Mouse (Mus musculus): Measurements from ENCODE around the gene Fap.

Fap gene

DNA sequence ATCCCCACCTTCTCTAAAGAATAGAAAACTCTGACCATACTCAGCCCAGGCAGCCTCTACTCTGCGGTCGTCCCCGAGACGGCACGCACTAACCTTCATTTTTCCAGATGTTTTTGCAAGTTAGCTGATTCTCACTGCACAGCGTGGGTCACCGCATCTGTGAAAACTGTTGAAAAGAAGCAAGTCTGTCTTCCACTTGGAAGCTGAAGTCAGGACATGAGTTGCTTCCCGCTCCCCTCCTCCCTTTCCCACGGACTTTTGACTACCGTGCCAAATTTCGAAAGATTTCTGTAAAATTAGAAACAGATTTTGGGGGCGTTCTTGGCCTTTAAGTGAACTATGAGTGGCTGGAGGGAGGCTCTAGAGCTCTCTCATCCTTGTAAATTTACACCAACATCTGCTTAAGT lies at the start of gene Fap:
Fap (minus strand) TSS at position 323 of the 407 bp plus-strand sequence.
- no peak for DNase-seq (ENCODE audit: low spot score in 2 of 2)

GRCm38 (mm10) chr2:62623024-62623441 lies 49.2 kb upstream of the Fap start:
- DNase-seq (ENCODE audit: low spot score in 2 of 2) = no peak

DNA sequence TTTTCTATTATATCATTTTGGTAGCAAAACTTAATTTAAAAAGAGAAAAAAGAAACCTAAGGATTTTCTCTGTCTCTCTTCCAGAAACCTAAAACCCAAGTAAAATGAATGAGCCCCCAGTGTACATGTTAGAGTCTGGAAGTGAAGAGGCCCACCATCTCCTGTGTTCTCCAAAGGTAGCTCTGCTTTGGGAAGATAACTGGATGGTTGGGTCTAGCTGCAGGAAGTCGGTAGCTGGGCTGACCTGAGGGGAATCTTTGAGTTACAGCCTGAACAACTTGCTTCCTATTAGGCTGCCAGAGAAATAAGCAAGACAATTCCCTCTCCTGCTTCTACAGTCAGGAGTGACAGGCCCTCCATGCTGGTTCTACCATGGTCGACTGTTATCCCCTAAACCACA lies 45.8 kb upstream of the Fap start:
- no peak for DNase-seq (ENCODE audit: low spot score in 2 of 2)

DNA sequence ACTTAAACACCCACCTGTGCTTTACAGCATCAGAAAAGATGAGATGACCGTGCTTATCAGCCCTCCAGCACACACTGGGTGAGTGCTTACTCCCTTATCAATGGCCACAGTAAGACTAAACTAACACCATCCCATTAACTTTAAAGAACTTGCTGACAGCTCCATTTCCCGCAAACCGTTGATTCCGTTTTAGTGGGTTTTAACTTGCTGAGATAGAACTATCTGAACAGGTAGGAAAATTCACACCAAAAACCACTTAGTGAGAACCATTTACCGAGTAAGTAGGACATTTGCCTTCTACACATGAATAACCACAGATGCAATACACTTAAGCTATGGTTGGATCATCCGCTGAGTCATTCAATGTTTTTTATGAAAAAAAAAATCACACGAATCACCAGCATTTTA lies 45.1 kb upstream of the Fap start:
- no peak for DNase-seq (ENCODE audit: low spot score in 2 of 2)

DNA sequence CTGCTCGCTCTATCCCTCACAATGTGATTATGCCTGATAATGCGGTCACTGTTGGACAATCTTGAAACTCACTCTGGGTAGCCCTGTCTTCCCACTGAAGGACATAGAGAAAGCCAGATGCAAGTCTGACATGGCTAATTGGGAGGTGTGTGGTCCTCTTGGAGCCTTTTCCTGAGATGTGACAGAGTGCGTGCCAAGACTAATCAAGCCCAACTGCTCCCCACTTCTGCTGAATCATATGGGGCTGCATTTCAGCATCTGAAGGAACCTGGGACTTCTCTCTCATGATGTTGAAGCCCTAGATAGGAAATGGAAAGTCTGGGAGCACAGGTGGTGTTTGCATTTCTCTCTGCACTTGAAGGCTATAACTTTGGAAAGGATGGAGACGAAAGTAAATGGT lies 39.3 kb upstream of the Fap start:
- no peak for DNase-seq (ENCODE audit: low spot score in 2 of 2)

GRCm38 (mm10) chr2:62606205-62606604 lies 32.3 kb upstream of the Fap start:
- DNase-seq (ENCODE audit: low spot score in 2 of 2) = no peak

- DNase-seq (ENCODE audit: low spot score in 2 of 2) = no peak
Measured at GRCm38 (mm10) chr2:62603530-62603929, 29.7 kb upstream of the Fap start.

DNA sequence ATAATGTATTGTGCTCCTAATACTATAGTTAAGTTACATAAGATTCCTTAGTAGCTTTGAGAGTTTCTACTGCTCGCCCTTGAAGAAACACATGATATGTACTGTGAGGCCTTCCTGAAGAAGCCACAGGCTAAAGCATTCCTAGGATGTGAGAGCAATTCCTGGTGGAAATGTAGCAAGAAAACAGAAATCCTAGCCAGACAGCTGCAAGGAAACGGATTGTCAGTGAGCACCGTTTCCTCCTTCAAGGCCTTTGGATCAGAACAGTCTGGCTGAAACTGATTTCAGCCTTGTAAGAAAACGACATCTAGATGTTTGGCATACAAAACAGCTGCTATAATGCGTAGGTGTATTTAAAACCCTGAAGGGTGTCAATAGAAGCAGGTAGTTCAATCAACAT lies 22.7 kb upstream of the Fap start:
- DNase-seq (ENCODE audit: low spot score in 2 of 2) = no peak

DNA sequence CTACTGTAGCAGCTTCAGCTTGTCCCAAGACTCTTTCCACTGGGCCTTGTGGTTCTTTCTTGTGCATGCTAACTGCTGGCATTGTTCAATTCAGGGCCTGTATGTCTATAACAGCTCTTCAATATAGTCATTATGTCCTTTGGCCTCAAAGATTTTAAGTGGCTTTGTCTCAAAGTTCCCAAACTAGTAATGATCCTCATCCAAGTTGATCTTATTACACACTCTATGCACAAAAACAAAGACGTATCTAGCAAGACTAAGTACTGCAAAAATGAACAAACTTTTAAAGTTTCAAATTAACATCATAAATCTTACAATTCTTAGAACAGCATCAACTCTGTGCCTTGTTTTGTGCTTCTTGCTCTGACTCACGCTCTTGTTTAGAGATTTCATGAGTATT lies 20.6 kb upstream of the Fap start:
- no peak for DNase-seq (ENCODE audit: low spot score in 2 of 2)

- DNase-seq (ENCODE audit: low spot score in 2 of 2) = no peak
Measured at GRCm38 (mm10) chr2:62591555-62591954, 17.7 kb upstream of the Fap start.

DNA sequence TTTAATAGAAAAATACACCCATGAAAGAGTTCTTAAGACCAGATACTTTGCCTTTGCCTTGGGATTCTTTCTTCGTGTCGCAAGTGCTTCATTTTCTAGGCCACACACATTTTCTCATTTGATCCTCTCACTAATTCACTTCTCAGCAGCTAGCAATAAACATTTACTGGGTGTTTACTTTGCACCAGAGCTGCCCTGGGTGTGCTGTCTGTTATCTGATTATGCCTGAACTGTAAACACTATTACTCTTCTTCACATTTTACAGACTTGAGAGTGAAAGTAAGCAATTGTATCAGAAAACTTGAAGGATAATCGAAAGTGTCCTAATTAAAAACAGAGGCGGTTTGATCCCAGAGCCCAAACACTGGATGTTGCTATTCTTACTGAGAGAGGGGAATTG lies 15.5 kb upstream of the Fap start:
- DNase-seq (ENCODE audit: low spot score in 2 of 2) = no peak

GRCm38 (mm10) chr2:62585769-62586168 lies 11.9 kb upstream of the Fap start:
- DNase-seq (ENCODE audit: low spot score in 2 of 2) = no peak

- DNase-seq (ENCODE audit: low spot score in 2 of 2) = no peak
Measured at GRCm38 (mm10) chr2:62574962-62575361, 1.1 kb upstream of the Fap start.

DNA sequence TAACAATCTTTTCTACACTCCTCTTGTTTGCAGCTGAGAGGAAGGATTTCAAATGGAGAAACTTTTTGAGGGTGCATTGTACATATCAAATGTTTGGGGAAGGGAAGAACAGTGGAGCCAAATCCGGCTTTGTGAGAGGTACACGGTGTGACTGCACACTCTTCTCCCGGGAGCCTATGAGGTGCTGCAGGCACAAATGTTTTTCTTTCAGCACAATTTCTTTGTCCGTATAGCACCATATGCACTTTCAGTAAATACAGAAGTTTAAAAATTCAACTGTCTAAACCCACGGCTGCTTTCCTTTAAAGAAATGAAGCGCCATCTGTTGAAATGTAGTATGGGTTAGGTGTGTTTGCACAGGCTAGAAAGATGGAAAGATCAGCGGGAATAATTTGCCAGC lies 375 bp upstream of the Fap start:
- DNase-seq (ENCODE audit: low spot score in 2 of 2) = no peak

GRCm38 (mm10) chr2:62573099-62573752 lies 649 bp downstream of the Fap start:
- no peak for DNase-seq (ENCODE audit: low spot score in 2 of 2)

DNA sequence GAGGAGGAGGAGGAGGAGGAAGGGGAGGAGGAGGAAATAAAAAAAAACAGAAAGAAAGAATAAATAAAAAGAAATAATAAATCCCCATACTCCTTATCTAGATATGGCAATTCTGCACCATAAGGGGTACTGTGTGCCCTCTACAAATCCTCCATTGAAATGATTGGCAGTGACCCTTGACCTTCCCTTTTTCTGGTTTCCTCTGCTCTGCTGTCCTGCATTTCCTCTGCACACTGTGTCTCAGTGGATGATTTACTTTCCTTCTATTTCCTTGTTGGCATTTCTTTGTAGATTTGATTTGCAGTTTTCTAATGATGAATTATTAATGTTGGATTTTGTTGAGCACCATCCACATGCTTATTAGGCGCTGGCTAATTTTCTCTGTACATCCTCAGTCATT lies 9.2 kb downstream of the Fap start:
- no peak for DNase-seq (ENCODE audit: low spot score in 2 of 2)

GRCm38 (mm10) chr2:62562661-62563485 lies 11.0 kb downstream of the Fap start:
- DNase-seq (ENCODE audit: low spot score in 2 of 2) = no peak

DNA sequence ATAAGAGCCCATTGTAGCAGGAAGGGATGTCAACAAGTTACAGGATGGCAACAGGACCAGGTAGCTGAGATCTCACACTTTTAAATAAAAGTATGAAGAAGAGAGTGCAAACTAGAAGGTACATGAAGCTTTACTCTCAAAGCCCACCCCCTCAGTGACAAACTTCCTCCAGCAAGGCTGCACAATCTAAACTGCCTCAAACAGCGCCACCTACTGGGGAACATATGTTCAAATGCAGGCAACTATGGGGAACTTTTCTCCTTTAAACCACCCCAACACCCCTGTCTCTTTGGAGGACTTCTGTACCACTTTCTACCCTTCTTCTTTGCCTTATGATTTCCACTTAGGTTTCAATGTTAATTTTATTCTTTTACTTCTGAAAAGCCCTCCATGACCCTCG lies 16.5 kb downstream of the Fap start:
- DNase-seq (ENCODE audit: low spot score in 2 of 2) = no peak

DNA sequence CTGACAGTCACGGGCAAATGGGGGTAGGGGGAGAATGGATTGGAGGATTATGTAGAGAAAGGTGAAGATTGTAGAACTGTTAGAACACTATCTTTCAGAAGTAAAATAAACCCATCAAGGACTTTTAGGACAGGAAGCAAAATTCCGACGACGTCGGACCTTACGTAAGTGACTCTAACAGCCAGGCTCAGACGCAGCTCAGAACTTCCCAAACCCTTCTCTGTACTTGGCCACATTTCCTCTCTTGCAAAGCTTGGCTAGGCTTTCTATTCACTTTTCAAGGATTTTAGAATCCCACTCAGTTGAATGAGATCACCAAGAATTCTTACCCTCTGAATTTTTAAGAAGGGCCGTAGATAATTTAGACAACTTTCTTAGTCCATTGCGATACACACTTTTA lies 17.5 kb downstream of the Fap start:
- DNase-seq (ENCODE audit: low spot score in 2 of 2) = no peak

DNA sequence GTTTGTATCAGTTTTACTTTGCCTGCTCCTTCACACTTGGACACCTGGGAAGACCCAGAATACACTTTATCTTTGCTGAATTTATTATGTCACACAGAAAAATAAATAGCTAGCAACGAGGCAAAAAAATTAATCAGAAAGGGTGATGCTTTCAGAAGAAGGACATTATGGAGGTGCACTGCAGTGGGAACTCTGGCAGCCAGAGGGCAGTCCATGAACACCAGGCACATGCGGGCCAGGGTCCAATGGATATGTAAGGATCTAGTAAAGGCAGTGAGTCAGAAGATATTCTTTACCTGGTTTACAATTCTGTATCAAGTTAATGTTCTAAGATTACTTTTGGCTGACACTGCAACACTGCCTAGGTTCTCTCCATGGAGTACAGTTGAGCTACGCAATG lies 24.2 kb downstream of the Fap start:
- DNase-seq (ENCODE audit: low spot score in 2 of 2) = no peak

DNA sequence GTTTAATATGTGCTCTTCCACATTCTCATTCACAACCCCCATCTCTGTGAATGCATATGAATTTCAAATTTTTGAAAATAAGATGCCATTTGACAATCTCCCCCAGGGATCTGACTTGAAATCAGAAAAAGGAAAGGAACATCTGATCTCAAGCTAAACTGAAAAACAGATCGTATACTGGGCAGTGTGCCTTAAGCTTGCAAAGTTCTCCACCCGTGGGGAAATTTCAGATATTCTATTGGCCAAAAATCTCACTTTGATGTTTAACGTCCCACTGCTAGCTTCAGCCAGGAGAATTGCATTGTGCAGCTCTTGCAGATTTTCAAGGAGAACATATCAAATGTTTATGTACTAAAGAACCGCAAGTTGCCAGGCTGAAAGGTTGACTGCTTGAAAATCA lies 24.7 kb downstream of the Fap start:
- DNase-seq (ENCODE audit: low spot score in 2 of 2) = no peak

GRCm38 (mm10) chr2:62548104-62548503 lies 25.8 kb downstream of the Fap start:
- no peak for DNase-seq (ENCODE audit: low spot score in 2 of 2)

DNA sequence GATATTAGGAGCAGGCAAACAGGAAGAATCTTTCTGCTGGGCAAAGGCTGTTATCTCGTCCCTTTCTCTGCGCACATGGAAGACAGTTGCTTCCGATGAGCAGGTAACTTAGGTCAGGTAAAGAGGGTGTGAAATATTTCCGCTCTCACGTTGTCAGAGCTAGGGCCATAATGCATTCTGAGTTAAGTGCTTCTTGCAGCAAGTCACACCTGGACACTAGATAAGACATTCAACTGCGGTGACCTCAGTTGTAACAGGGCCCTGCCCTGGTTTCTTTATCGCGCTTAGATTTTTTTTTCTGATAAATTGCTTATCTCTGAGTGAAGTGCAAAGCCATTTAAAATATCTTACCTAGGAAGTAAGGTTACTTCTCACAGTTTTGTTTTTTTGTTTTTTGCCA lies 38.4 kb downstream of the Fap start:
- no peak for DNase-seq (ENCODE audit: low spot score in 2 of 2)

Measured in urinary bladder, adult 18-20 months (tissue).